13 mouse cellular contexts compared by ENCODE assay signal in genomic region chr5:75812686-75813085, GRCm38 (mm10).
"Had no signal": no experiment of that assay in that cellular context is flagged by ENCODE, and none has a peak within 500 bp of the region (broad histone marks: within the 10 kb centered on the region; RNA-seq: fewer than 3 reads in every experiment).

No protein-coding gene starts in this region.

- H3K4me1 ChIP-seq: midbrain, embryonic 13.5 days; midbrain, embryonic 15.5 days; neural tube, embryonic 12.5 days had no signal

- ATAC-seq: midbrain, embryonic 13.5 days; midbrain, embryonic 15.5 days had no signal

- H3K27me3 ChIP-seq: midbrain, embryonic 13.5 days; midbrain, embryonic 15.5 days; neural tube, embryonic 12.5 days had no signal

- H3K36me3 ChIP-seq: midbrain, embryonic 13.5 days; midbrain, embryonic 15.5 days; neural tube, embryonic 12.5 days had no signal

- DNase-seq: lung, adult 18-20 months; lung, embryonic 14.5 days; lung, postnatal 10 days; lung, postnatal 4 days; right cerebral cortex, postnatal 14 days; thymus, adult 18-20 months; thymus, postnatal 14 days; thymus, postnatal 36 days had no signal

- H3K4me3 ChIP-seq: megakaryocyte, embryonic 14.5 days; midbrain, embryonic 13.5 days; midbrain, embryonic 15.5 days; neural tube, embryonic 12.5 days had no signal

- H3K9ac ChIP-seq: lung, embryonic 14.5 days; midbrain, embryonic 13.5 days; midbrain, embryonic 15.5 days; neural tube, embryonic 12.5 days had no signal

- H3K9me3 ChIP-seq: megakaryocyte, embryonic 14.5 days; midbrain, embryonic 13.5 days; midbrain, embryonic 15.5 days; neural tube, embryonic 12.5 days had no signal

- H3K27ac ChIP-seq: midbrain, embryonic 13.5 days; midbrain, embryonic 15.5 days; neural tube, embryonic 12.5 days had no signal

- H3K4me2 ChIP-seq: lung, embryonic 14.5 days; midbrain, embryonic 11.5 days; midbrain, embryonic 13.5 days; midbrain, embryonic 15.5 days; neural tube, embryonic 12.5 days had no signal
